Mouse (Mus musculus): ENCODE data around the gene Hagh. TPM values are rescaled to one million over a fixed set of nuclear protein-coding genes. Genes with fewer than 3 reads are reported as not detected.

The Hagh gene
- total and polyA plus RNA-seq, 2 experiments: 855 to 900 TPM

DNA sequence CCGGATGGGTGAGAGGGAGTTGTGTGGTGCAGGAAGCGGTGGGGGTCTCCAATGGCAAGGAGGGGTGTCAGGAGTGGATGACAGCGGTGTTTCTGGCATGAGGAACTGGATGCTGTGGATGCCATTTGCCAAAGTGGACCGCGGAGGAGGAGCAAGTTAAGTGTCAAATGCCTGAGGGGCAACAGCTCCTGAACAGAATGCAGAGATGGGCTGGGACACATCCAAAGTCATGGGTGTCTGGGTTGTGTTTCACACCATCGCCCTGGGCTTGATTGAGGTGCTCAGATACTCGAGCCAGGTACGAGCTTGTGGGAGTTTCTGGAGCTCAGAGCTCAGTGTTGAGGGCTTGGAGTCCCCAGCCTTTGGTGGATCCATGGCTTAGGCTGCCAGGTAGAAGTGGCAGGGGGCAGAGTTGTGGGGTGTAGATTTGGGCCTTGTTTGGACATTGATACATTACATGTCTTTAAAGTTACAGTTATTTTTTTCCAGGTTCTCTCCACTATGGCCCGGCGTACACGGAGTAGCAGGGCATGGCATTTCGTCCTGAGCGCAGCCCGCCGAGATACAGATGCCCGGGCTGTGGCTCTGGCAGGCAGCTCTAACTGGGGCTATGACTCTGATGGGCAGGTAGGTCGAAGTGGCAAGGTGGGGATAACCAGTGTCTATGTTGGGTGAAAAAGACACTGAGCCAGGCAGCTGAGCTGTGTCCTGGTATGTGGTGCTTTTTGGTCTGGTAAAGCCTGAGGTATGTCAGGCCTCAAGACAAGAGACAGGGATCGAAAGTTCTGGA lies 47.5 kb downstream of the Hagh start:
- Histone ChIP-seq H3K27me3 (ENCODE audit: control insufficient read depth, insufficient read depth, low read length) (no peaks in the 10 kb centered on the region), H3K4me3 (ENCODE audit: insufficient read depth, low read depth, low read length) (peak overlapping the region; percentile 55), H3K27ac (replicated peaks; ENCODE audit: insufficient read depth, low read depth, low read length) (peak overlapping the region; percentile 36), H3K36me3 (ENCODE audit: control insufficient read depth, insufficient read depth, low read length) (peaks cover 3% of the 10 kb centered on the region; the same call in 1 of the 2 replicates), H3K9ac (ENCODE audit: low read depth, low read length) (peak overlapping the region; percentile 63), H3K79me2 (ENCODE audit: control insufficient read depth, insufficient read depth, low read length) (peaks cover 15% of the 10 kb centered on the region; the same call in 1 of the 2 replicates), H3K4me1 (ENCODE audit: control insufficient read depth, insufficient read depth, low read length) (peaks cover 22% of the 10 kb centered on the region)
- TF ChIP-seq CTCF (IDR thresholded peaks at IDR 0.05; ENCODE audit: low read depth, low read length): no peak
- 0 out of 2 replicates have a peak, but pooled peaks have one; percentile 3 for TF ChIP-seq POLR2A (IDR thresholded peaks at IDR 0.05; ENCODE audit: extremely low read depth, insufficient read depth, low read length)
- DNase-seq (ENCODE audit: extremely low read depth, low read depth, low spot score): no peak
- 45% methylated on average over 18 of the region's 18 CpGs for WGBS

DNA sequence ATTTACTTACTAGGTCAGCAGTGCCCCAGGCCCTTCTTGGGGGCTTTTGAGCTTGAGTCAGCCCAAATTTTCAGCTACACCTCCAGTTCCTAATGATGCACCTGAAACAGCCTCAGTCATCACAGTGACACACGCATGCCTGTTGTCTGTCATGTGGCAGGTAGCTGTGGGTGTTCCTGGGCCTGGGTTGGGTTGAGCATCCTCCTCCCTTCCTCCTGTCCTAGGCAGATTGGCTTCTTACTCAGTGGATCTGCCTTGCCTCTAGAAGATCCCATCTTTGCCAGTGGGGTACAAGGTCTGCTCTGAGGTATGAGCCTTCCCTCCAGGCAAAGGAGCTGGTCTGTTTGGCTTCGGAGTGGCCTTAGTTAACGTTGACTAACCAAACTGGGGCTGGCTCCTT lies 48.9 kb downstream of the Hagh start:
- Histone ChIP-seq H3K27ac (replicated peaks; ENCODE audit: insufficient read depth, low read depth, low read length) (no peak overlapping the region), H3K9ac (ENCODE audit: low read depth, low read length) (no peak overlapping the region), H3K4me1 (ENCODE audit: control insufficient read depth, insufficient read depth, low read length) (peaks cover 24% of the 10 kb centered on the region), H3K79me2 (ENCODE audit: control insufficient read depth, insufficient read depth, low read length) (peaks cover 15% of the 10 kb centered on the region; the same call in 1 of the 2 replicates), H3K27me3 (ENCODE audit: control insufficient read depth, insufficient read depth, low read length) (no peaks in the 10 kb centered on the region), H3K36me3 (ENCODE audit: control insufficient read depth, insufficient read depth, low read length) (peaks cover 3% of the 10 kb centered on the region; the same call in 1 of the 2 replicates), H3K4me3 (ENCODE audit: insufficient read depth, low read depth, low read length) (no peak overlapping the region)
- no peak for DNase-seq (ENCODE audit: extremely low read depth, low read depth, low spot score)
- TF ChIP-seq CTCF (IDR thresholded peaks at IDR 0.05; ENCODE audit: low read depth, low read length) (no peak), POLR2A (IDR thresholded peaks at IDR 0.05; ENCODE audit: extremely low read depth, insufficient read depth, low read length) (no peak)
- WGBS: 77% methylated on average over 3 of the region's 3 CpGs

DNA sequence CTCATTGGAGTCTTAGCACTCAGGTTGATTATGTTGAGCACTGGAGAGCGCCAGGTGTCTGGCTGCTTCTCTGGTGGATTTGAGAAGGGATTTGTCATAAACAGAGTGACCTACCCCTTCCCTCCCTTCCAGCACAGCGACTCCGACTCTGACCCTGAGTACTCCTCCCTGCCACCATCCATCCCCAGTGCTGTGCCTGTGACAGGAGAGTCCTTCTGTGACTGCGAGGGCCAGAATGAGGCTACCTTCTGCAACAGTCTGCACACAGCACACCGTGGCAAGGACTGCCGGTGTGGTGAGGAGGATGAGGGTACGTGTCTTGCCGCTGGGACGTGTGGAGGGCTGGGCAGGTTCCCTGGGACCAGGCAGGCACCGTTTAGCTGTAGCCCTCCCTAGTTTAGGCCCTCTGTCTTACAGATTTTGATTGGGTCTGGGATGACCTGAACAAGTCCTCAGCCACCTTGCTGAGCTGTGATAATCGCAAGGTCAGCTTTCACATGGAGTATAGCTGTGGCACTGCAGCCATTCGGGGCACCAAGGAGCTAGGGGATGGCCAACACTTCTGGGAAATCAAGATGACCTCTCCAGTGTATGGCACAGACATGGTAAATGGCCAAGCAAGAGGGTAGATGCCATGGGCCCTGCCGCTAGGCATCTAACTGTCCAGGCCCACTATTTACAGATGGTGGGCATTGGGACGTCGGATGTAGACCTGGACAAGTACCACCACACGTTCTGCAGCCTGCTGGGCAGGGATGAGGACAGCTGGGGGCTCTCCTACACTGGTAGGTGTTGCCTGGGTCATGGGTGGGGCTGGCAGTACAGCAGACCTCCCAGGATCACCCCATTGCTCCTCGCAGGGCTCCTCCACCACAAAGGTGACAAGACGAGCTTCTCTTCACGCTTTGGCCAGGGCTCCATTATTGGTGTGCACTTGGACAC lies 50.5 kb downstream of the Hagh start:
- no peak overlapping the region for H3K9ac ChIP-seq (ENCODE audit: low read depth, low read length)

DNA sequence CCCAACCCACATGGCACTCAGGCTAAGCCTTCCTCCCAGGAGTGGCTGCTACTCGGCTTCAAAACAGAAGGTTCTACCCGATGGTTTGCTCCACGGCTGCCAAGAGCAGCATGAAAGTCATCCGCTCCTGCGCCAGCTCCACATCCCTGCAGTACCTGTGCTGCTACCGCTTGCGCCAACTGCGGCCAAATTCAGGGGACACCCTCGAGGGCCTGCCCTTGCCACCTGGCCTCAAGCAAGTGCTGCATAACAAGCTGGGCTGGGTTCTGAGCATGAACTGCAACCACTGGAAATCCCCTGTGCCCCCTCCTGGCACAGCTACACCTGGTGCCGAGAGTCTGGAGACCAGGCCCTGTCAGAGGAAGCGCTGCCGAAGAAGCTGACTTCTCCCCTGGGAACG lies 51.4 kb downstream of the Hagh start:
- H3K36me3 ChIP-seq (ENCODE audit: control insufficient read depth, insufficient read depth, low read length): peaks cover 3% of the 10 kb centered on the region; the same call in 1 of the 2 replicates
- DNase-seq (ENCODE audit: extremely low read depth, low read depth, low spot score): no peak
- 80% methylated on average over 13 of the region's 13 CpGs for WGBS

More for the DNA sequence above, 50.5 kb downstream of the Hagh start:
- no peak for DNase-seq (ENCODE audit: extremely low read depth, low read depth, low spot score)
- H3K4me3 ChIP-seq (ENCODE audit: insufficient read depth, low read depth, low read length): no peak overlapping the region
- peaks cover 26% of the 10 kb centered on the region for H3K4me1 ChIP-seq (ENCODE audit: control insufficient read depth, insufficient read depth, low read length)
- TF ChIP-seq CTCF (IDR thresholded peaks at IDR 0.05; ENCODE audit: low read depth, low read length): no peak
- no peak for TF ChIP-seq POLR2A (IDR thresholded peaks at IDR 0.05; ENCODE audit: extremely low read depth, insufficient read depth, low read length)
- 88% methylated on average over 19 of the region's 19 CpGs for WGBS
- no peak overlapping the region for H3K27ac ChIP-seq (replicated peaks; ENCODE audit: insufficient read depth, low read depth, low read length)
- H3K27me3 ChIP-seq (ENCODE audit: control insufficient read depth, insufficient read depth, low read length): no peaks in the 10 kb centered on the region
- peaks cover 3% of the 10 kb centered on the region; the same call in 1 of the 2 replicates for H3K36me3 ChIP-seq (ENCODE audit: control insufficient read depth, insufficient read depth, low read length)
- peaks cover 18% of the 10 kb centered on the region; the same call in 1 of the 2 replicates for H3K79me2 ChIP-seq (ENCODE audit: control insufficient read depth, insufficient read depth, low read length)

DNA sequence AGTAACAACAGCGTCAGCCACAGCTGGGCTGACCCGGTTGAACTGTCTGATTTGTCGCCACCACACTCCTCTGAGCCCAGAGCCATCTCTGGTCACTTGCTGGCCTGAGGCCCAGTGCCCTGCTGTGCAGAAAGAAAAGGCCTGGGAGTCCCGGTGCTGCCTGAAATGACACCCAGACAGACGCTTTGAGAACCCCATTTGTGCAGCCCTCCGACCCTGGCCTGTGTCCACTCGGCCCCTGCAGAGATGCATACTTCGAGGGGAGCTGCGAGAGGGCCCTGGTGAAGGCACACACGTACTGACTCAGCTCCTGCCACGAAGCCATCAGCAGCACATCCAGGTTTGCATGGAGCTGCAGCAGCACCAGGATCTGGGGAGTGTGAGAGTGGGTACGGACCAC lies 52.8 kb downstream of the Hagh start:
- peaks cover 3% of the 10 kb centered on the region; the same call in 1 of the 2 replicates for H3K36me3 ChIP-seq (ENCODE audit: control insufficient read depth, insufficient read depth, low read length)
- H3K4me3 ChIP-seq (ENCODE audit: insufficient read depth, low read depth, low read length): no peak overlapping the region
- WGBS: 82% methylated on average over 12 of the region's 12 CpGs
- no peak for DNase-seq (ENCODE audit: extremely low read depth, low read depth, low spot score)
- peaks cover 18% of the 10 kb centered on the region; the same call in 1 of the 2 replicates for H3K79me2 ChIP-seq (ENCODE audit: control insufficient read depth, insufficient read depth, low read length)
- no peak for TF ChIP-seq CTCF (IDR thresholded peaks at IDR 0.05; ENCODE audit: low read depth, low read length)
- peaks cover 29% of the 10 kb centered on the region for H3K4me1 ChIP-seq (ENCODE audit: control insufficient read depth, insufficient read depth, low read length)
- H3K27me3 ChIP-seq (ENCODE audit: control insufficient read depth, insufficient read depth, low read length): no peaks in the 10 kb centered on the region
- H3K27ac ChIP-seq (replicated peaks; ENCODE audit: insufficient read depth, low read depth, low read length): no peak overlapping the region
- H3K9ac ChIP-seq (ENCODE audit: low read depth, low read length): no peak overlapping the region

More for the DNA sequence above, 51.4 kb downstream of the Hagh start:
- peaks cover 28% of the 10 kb centered on the region for H3K4me1 ChIP-seq (ENCODE audit: control insufficient read depth, insufficient read depth, low read length)
- H3K4me3 ChIP-seq (ENCODE audit: insufficient read depth, low read depth, low read length): no peak overlapping the region
- TF ChIP-seq POLR2A (IDR thresholded peaks at IDR 0.05; ENCODE audit: extremely low read depth, insufficient read depth, low read length) (no peak), CTCF (IDR thresholded peaks at IDR 0.05; ENCODE audit: low read depth, low read length) (no peak)
- H3K27ac ChIP-seq (replicated peaks; ENCODE audit: insufficient read depth, low read depth, low read length): no peak overlapping the region
- H3K9ac ChIP-seq (ENCODE audit: low read depth, low read length): no peak overlapping the region
- H3K27me3 ChIP-seq (ENCODE audit: control insufficient read depth, insufficient read depth, low read length): no peaks in the 10 kb centered on the region
- H3K79me2 ChIP-seq (ENCODE audit: control insufficient read depth, insufficient read depth, low read length): peaks cover 14% of the 10 kb centered on the region; the same call in 1 of the 2 replicates

Measured in liver, adult 2 months (tissue).